Mouse (Mus musculus) frontal cortex, postnatal 14 days (tissue): ENCODE measurements around the gene Nfya.
A peak's percentile ranks its signal among the peaks of the same experiment; 100 is the strongest.

Experiments
- DNase-seq, 2 experiments: peaks; one replicate each; pipeline ENCODE4 v3.0.0; 2022; ENCODE audit warnings: low spot score in 2 of 2

Nfya gene

GRCm38 (mm10) chr17:48409380-48410298, at the start of gene Nfya, which contains the start of gene Oard1:
Gene Nfya, minus strand, starts transcription at chr17:48409906.
Gene Oard1, plus strand, starts transcription at chr17:48410014.
- peak; percentile 100 for DNase-seq

DNA sequence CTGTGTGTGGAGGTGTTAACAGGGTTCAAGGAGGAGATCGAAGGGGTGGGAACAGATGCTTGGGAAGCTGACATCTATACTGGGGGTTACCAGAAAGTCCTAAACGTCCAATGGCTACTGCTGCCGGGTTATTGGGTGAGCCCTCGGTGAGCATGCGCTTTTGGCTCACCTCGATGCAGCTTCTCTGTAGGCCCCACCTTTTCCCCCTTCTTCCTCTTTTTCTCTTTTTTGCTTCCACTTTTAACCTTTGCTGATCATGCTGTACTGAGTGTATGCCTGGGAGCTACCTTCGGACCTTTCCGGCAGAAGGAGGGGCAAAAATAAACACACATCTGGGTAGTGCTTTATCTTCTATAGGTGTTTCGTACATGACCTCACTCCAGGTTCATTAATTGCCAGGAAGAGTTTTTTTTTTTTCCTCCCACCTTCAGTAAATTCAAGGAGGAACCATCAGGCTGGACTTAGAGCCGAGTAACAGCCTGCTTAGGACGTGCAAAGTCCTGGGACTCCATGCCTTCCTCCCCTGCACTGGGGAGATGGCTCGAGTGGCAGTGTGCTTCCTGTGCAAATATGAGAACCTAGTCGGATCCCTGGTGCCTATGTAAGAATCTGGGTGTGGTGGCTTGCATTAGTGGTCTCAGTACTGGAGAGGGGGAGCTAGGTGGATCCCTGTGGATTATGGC, 48.4 kb upstream of the Nfya start:
- DNase-seq, result no peak

- DNase-seq, result no peak
Observed at GRCm38 (mm10) chr17:48455955-48456354, 46.2 kb upstream of the Nfya start.

GRCm38 (mm10) chr17:48454688-48455087, 45.0 kb upstream of the Nfya start, which contains the start of gene Unc5cl:
Gene Unc5cl, plus strand, starts transcription at chr17:48454901.
- DNase-seq, result no peak

GRCm38 (mm10) chr17:48454190-48454589, 44.5 kb upstream of the Nfya start:
- no peak for DNase-seq

DNA sequence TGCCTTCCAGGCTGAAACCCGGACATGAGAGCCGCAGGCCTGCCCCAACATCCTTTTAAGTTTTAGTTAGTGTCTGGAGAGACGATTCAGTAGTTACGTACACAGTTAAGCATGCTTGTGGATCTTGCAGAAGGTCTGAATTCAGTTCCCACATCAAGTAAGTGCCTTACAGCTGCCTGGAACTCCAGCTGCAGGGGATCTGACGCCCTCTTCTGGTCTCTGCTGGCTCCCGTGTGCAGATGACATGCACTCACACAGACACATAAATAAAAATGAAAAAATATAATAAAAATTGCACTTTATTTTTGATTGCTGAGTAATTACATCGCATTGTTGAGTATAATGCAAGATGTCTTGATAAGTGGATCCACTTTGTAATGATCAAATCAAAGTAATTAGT, 43.8 kb upstream of the Nfya start:
- DNase-seq, result no peak

DNA sequence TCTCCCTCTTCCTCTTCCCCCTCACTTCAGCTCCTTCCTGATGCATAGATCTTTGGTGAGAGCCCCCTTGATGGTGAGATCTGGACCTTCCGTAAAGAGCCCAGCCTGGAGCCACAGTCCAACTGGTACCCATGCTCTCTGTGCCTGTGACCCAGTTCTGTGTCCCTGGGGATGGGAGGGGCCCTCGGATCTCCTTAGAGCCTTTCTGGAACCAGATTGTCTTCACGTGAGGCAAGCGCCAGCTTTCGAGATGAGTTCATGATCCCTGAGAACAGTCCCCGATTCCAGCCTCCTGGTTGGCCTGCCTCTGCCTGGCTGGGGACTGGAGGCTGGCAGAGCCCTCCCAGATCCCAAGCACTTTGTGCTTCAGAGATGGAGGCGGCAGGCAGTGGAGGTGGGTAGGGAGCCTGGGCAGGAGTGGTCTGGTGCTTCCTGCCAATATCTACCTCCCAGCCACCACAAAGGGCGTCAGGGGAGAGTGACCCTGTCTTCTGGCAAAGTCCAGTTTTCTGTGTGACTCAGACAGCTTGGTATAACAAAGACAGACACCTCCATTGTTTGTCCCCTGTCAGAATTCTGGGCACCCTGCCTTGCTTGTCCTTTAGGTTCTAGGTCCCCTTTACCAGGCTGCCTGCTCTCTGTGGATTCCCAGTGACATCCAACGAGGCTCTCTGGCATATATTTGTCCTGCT, 42.2 kb upstream of the Nfya start:
- no peak for DNase-seq

DNA sequence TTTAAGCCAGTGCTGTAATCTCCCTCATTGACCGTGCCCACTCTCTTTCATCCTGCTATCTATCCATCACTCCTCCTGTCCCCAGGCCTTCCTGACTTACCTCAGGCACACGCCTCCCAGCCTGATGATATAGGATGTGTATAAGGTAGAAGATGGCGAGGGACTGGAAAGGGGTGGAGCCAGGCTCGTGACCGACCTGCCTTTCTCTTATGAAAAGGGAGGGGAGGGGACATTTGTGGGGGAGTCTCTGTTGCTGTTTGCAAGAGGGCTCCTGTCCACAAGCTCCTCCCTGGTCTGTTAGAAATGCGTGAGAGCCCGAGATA, 41.6 kb upstream of the Nfya start, which contains the start of gene Tspo2:
Gene Tspo2 (minus strand): TSS at position 170 of the 323 bp plus-strand sequence.
- no peak for DNase-seq

- DNase-seq, result no peak
Observed at GRCm38 (mm10) chr17:48450666-48451352, 41.1 kb upstream of the Nfya start.

DNA sequence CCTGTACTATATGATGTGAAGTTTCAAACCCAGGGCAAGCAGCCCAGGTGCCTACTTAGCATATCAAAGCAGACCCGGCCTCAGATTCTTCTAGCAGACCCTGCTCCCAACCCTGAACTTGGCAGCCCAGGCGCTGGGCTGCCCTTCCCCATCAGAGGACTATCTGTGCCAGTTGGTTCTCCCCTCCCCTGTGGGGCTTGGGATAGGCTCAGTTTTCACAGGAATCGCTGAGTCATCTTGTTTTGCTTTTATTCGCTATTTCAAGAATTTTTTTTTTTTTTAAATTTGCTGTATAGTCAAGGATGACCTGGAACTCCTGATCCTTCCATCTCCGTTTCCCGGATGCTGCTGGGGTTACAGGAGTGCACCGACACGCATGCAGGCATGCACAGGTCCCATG, 38.0 kb upstream of the Nfya start:
- DNase-seq, result no peak

DNA sequence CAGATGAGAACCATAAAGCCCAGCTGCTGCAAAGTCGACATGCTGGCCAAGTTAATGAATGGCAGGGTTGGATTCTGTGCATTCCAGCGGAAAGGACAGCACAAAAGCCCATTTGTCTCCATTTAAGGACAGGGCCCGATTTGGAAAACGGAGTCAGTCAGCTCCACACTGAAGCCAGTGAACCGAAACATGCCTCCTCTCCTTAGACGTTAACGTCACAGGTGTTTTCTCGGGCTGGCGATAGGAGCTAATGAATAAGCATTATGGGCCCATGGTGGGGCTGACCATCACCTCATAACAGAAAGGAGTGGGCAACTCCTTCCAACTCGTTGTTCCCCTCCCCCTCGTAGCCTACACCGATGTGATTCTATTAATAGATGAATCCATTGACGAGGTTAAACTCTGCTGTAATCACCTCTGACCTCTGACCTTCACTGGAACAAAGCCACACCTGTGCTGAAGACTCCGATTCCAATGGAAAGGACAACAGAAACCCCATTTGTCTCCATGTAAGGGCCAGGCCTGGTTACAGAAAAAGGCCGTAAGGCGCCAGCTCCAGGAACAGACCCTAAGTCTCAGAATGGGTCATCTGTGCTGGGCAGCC, 33.9 kb upstream of the Nfya start:
- DNase-seq, result no peak

DNA sequence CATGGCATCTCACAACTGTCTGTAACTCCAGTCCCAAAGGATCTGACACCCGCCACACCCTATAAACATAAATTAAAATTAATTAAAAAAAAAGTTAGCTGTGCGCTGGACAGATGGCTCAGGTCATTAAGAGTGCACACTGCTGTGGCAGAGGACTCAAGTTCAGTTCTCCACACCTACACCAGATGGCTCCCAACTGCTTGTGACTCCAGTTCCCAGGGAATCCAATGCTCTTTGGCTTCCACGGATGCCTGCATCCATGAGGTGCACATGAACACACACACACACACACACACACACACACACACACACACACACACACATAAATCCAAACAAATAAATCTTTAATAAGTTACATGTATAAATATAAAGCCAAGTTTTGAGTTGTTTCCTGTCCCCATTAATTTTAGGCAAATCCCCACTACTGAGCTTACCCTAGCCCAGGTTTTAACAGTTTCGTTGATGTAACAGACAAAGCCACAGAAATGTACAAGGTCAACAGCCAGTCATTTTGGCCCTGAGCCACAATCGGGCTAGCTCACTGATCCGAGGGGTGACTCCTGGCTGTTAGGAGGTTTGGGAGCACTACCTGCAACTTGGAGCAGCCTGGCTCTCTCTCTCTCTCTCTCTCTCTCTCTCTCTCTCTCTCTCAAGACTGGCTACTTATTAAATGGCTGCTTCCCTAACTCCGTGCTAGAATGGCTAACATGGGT, 33.2 kb upstream of the Nfya start:
- DNase-seq, result no peak

- no peak for DNase-seq
Observed at GRCm38 (mm10) chr17:48437421-48437911, 27.8 kb upstream of the Nfya start.

- DNase-seq, result no peak
Observed at GRCm38 (mm10) chr17:48436487-48436886, 26.8 kb upstream of the Nfya start.

- DNase-seq, result no peak
Observed at GRCm38 (mm10) chr17:48434479-48434878, 24.8 kb upstream of the Nfya start.

DNA sequence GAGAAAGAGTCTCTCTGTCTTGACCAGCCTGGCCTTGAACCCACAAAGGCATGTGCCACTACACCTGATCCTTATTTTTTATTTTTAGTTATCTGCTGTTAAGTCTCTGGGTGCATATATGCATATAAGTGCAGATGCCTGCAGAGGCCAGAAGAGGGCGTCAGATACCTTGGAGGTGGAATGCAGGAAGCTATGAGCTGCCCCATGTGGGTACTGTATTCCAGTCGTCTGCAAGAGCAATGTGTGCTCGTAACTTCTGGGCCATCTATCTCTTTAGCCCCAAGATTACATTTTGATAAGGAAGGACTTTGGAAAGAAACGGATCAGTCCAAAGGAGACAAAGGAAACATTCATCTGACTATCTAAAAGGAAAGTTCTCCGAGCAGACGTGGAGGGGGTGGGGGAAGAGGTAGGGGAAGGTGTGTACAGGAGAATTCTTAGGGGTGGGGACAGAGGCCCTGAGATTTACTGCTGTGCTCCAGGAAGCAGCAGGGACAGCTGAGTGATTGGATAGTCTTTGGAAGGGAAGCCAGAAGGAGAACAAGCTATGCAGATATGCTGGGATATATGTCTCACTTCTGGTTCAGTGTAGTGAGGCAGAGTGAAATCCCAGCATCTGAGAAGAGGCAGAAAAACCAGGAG, 24.1 kb upstream of the Nfya start:
- no peak for DNase-seq

DNA sequence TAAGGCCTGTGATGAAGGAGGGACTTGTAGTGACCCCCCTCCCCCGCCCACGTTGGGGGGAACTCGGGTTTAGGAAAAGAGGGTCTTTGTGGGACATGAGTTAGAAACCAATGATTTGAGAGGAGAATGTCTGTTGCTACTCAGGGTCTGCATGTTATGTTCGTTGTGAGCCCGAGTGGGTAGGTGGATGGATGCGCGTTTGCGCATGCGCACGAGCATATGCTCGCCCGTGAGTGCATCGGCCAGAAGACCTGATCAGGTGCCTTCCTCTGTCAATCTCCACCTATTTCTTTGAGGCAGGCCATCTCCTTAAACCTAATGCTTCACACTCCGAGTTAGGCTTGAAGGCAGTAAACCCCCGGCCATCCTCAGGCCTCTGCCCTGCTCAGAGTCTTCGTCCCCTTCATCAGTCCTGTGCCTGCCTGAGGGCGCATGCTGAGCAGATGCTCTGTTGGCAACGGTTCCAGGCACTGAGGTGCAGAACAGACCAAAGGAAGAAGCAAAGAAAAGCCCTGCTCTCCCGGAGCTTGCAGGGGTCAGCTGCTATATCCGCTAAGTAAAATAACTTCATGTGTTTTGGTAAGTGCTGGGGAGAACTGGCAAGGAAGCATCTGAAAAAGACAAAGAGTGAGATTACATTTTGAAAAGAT, 23.4 kb upstream of the Nfya start:
- no peak for DNase-seq

DNA sequence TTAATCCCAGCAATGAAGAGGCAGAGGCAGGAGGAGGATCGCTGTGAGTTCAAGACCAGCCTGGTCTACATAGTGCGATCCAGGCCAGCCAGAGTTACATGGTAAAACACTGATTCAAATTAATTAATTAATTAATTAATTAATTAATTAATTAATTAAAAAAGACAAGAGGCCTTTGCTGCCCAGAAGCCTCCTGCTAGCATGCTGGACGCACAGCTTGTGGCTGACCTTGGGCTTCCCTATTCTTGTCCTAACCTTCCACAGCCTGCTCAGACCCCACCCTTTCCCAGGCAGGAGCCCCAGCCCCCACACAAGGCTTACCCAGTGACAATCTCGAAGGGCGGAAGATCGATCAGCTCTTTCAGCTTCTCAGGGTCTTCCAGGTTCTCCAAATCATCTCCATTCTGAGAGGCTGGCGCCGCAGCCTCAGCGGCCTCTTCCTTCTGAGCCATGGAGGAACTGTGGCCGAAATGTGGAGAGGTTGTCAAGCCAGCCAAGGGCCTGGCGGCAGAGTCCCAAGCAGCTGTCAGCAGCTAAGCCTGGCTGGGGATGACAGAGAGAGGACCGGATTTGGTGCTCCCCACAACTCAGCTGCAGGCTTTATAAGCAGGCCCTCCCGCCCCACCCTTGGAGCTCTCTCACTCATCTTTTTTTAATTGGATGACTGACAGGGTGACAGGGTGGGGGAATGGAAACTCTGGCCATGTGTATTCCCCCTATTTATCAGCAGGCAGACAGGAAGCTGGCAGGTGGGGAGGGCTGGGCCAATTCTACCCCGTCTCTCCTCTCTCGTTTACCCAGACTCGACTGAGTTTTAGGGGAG, 22.7 kb upstream of the Nfya start, which contains the start of gene Apobec2:
Gene Apobec2 (minus strand): TSS at position 773 of the 823 bp plus-strand sequence.
- DNase-seq, result no peak
